Comparison of ENCODE assay signal across 29 mouse cellular contexts in the genomic region with DNA sequence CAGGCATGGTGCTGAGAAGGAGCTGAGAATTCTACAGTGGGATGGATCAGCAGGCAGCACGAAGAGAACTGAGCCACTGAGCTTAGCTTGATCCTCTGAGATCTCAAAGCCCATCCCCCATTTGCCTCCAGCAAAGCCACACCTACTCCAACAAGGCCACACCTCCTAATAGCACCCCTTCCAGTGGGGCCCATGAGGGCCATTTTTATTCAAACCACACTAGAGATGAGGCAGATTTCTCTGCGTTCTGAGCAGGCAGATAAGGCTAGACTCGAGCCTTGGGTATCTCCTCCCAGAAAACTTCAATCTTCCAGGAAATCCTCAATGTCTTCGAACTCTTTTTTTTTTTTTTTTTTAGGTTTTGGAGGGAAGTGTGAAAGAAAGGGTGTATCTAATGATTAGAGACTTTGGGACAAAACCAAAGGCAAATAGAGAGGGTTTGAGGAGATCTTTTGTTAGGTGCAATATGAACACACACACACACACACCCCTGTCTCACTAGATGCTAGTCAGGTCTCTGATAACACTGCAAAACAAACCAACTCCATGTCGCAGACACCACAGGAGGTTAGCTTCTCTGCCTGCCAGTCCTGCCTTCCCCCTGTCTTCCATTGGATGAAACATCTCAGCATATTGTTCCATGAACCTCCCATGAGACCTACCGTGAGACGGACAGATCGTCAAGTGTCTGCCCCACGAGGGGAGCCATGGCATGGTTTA. TPM values are rescaled to one million over a fixed set of nuclear protein-coding genes. Genes with fewer than 3 reads are reported as not detected.
DNase-seq lines count a peak whose midpoint lies in the region; ATAC-seq and TF ChIP-seq lines count a peak whose summit lies in the region.
"Had no signal": no experiment of that assay in that cellular context is flagged by ENCODE, and none has a peak within 500 bp of the region (broad histone marks: within the 10 kb centered on the region; RNA-seq: fewer than 3 reads in every experiment).

No protein-coding gene starts in this region.

- no peaks in the 10 kb centered on the region for H3K9me3 ChIP-seq in stomach, embryonic 15.5 days
- no peaks in the 10 kb centered on the region for H3K9me3 ChIP-seq in stomach, postnatal 0 days (ENCODE audit: control insufficient read depth, low read length)
- no peaks in the 10 kb centered on the region for H3K9me3 ChIP-seq in liver, embryonic 15.5 days (replicated peaks)
- H3K9me3 ChIP-seq: forebrain, embryonic 13.5 days; heart, embryonic 10.5 days; heart, embryonic 15.5 days; intestine, embryonic 15.5 days; limb, embryonic 10.5 days; limb, embryonic 15.5 days; lung, embryonic 15.5 days; neural tube, embryonic 15.5 days had no signal

- WGBS in stomach, embryonic 15.5 days: 44% methylated on average over 9 of the region's 9 CpGs
- 42% methylated on average over 9 of the region's 9 CpGs for WGBS in stomach, postnatal 0 days
- 28% methylated on average over 9 of the region's 9 CpGs for WGBS in liver, embryonic 15.5 days (ENCODE audit: insufficient replicate concordance)

- H3K36me3 ChIP-seq in stomach, embryonic 15.5 days: no peaks in the 10 kb centered on the region
- no peaks in the 10 kb centered on the region for H3K36me3 ChIP-seq in stomach, postnatal 0 days (ENCODE audit: control insufficient read depth, insufficient read depth, low read length)
- no peaks in the 10 kb centered on the region for H3K36me3 ChIP-seq in liver, embryonic 15.5 days (replicated peaks)
- H3K36me3 ChIP-seq: heart, embryonic 10.5 days; heart, embryonic 15.5 days; intestine, embryonic 15.5 days; limb, embryonic 10.5 days; limb, embryonic 15.5 days; lung, embryonic 15.5 days; neural tube, embryonic 15.5 days had no signal

- DNase-seq in stomach, postnatal 0 days (ENCODE audit: low spot score): no peak
- no peak for DNase-seq in gastrocnemius, postnatal 4 days (ENCODE audit: low spot score in 2 of 2)
- DNase-seq in lung, postnatal 14 days: no peak
- DNase-seq: adrenal gland, postnatal 10 days; B cell, adult 2 months; cerebellum, adult 18-20 months; cerebellum, postnatal 10 days; gastrocnemius, postnatal 10 days; heart, adult 11 months; kidney, adult 9 months; kidney, postnatal 10 days; lung, postnatal 36 days; midbrain, embryonic 14.5 days; right cerebral cortex, adult 18-20 months; spleen, adult 18-20 months; thymus, adult 2 months; thymus, postnatal 36 days had no signal

- TF ChIP-seq EP300 in stomach, postnatal 0 days (optimal IDR thresholded peaks at IDR 0.05): no peak

- no peak overlapping the region for H3K4me2 ChIP-seq in stomach, embryonic 15.5 days
- no peak overlapping the region for H3K4me2 ChIP-seq in stomach, postnatal 0 days (replicated peaks; ENCODE audit: low read depth)
- peak overlapping the region; percentile 51 for H3K4me2 ChIP-seq in liver, embryonic 15.5 days
- H3K4me2 ChIP-seq: forebrain, embryonic 13.5 days; heart, embryonic 15.5 days; intestine, embryonic 15.5 days; limb, embryonic 15.5 days; lung, embryonic 15.5 days; neural tube, embryonic 15.5 days had no signal

- 0 out of 2 replicates have a peak, but pooled peaks have one; percentile 44 for ATAC-seq in stomach, embryonic 15.5 days (ENCODE audit: insufficient read depth, low FRiP score, low read depth)
- ATAC-seq in stomach, postnatal 0 days (ENCODE audit: low FRiP score, low TSS enrichment): no peak
- 0 out of 2 replicates have a peak, but pooled peaks have one; percentile 10 for ATAC-seq in common myeloid progenitor, adult 5-6 weeks (replicated peaks; ENCODE audit: low read depth, poor library complexity, severe bottlenecking)
- peak; percentile 77 for ATAC-seq in liver, embryonic 15.5 days (ENCODE audit: insufficient read depth)
- ATAC-seq: forebrain, embryonic 13.5 days; hindbrain, postnatal 0 days; intestine, embryonic 15.5 days had no signal

- no peak overlapping the region for H3K4me3 ChIP-seq in stomach, embryonic 15.5 days (replicated peaks)
- H3K4me3 ChIP-seq in stomach, postnatal 0 days (ENCODE audit: low read depth, low read length): no peak overlapping the region
- H3K4me3 ChIP-seq in liver, embryonic 15.5 days (replicated peaks): no peak overlapping the region
- H3K4me3 ChIP-seq: forebrain, embryonic 13.5 days; heart, embryonic 10.5 days; heart, embryonic 15.5 days; intestine, embryonic 15.5 days; limb, embryonic 10.5 days; limb, embryonic 15.5 days; lung, embryonic 15.5 days; neural tube, embryonic 15.5 days had no signal

- TF ChIP-seq CTCF in stomach, postnatal 0 days (IDR thresholded peaks at IDR 0.05; ENCODE audit: low read depth): no peak

- no peaks in the 10 kb centered on the region for H3K4me1 ChIP-seq in stomach, embryonic 15.5 days
- no peaks in the 10 kb centered on the region for H3K4me1 ChIP-seq in stomach, postnatal 0 days (replicated peaks; ENCODE audit: control insufficient read depth, insufficient read depth)
- peaks cover 54% of the 10 kb centered on the region for H3K4me1 ChIP-seq in liver, embryonic 15.5 days (replicated peaks)
- H3K4me1 ChIP-seq: forebrain, embryonic 13.5 days; heart, embryonic 15.5 days; intestine, embryonic 15.5 days; limb, embryonic 10.5 days; limb, embryonic 15.5 days; lung, embryonic 15.5 days had no signal

- no peak overlapping the region for H3K27ac ChIP-seq in stomach, embryonic 15.5 days
- H3K27ac ChIP-seq in stomach, postnatal 0 days (replicated peaks): no peak overlapping the region
- H3K27ac ChIP-seq in liver, embryonic 15.5 days (replicated peaks): peak overlapping the region; percentile 70
- H3K27ac ChIP-seq: forebrain, embryonic 13.5 days; heart, embryonic 10.5 days; heart, embryonic 15.5 days; hindbrain, postnatal 0 days; intestine, embryonic 15.5 days; limb, embryonic 10.5 days; limb, embryonic 15.5 days; lung, embryonic 15.5 days; neural tube, embryonic 15.5 days had no signal

- H3K27me3 ChIP-seq in stomach, embryonic 15.5 days (replicated peaks): no peaks in the 10 kb centered on the region
- H3K27me3 ChIP-seq in stomach, postnatal 0 days (ENCODE audit: control insufficient read depth, insufficient read depth, low read length): no peaks in the 10 kb centered on the region
- no peaks in the 10 kb centered on the region for H3K27me3 ChIP-seq in liver, embryonic 15.5 days
- H3K27me3 ChIP-seq: forebrain, embryonic 13.5 days; heart, embryonic 15.5 days; intestine, embryonic 15.5 days; limb, embryonic 15.5 days; lung, embryonic 15.5 days; neural tube, embryonic 15.5 days had no signal

- H3K9ac ChIP-seq in stomach, embryonic 15.5 days: no peak overlapping the region
- H3K9ac ChIP-seq in stomach, postnatal 0 days (ENCODE audit: low read length): no peak overlapping the region
- no peak overlapping the region for H3K9ac ChIP-seq in liver, embryonic 15.5 days
- H3K9ac ChIP-seq: forebrain, embryonic 13.5 days; heart, embryonic 15.5 days; intestine, embryonic 15.5 days; limb, embryonic 15.5 days; lung, embryonic 15.5 days; neural tube, embryonic 15.5 days had no signal

RNA-seq across cellular contexts. Expression of gene Cited4, which starts 17.1 kb away (rescaled TPM):
- 8.4 and 13.2 TPM in 2 replicates for polyA plus RNA-seq in stomach, embryonic 15.5 days (2015; fragmentation: Nextera tagmentation; extraction: Ambion mirVana)
- 29.8 and 31.8 TPM in 2 replicates for polyA plus RNA-seq in stomach, postnatal 0 days (2015; fragmentation: Nextera tagmentation; extraction: Ambion mirVana)
- total RNA-seq in common myeloid progenitor, adult 5-6 weeks (2017): 3.4 and 5.3 TPM in 2 replicates
- polyA plus RNA-seq in liver, embryonic 15.5 days (2015; fragmentation: Nextera tagmentation; extraction: Ambion mirVana): 78.5 and 82.8 TPM in 2 replicates
- total RNA-seq in gastrocnemius, postnatal 4 days (2021): 10 to 100 TPM; 12.4 to 14.6 TPM
